Comparison of ENCODE assay signal across 15 mouse cellular contexts in genomic region chr6:51200207-51200606, GRCm38 (mm10).
"Had no signal": no experiment of that assay in that cellular context is flagged by ENCODE, and none has a peak within 500 bp of the region (broad histone marks: within the 10 kb centered on the region; RNA-seq: fewer than 3 reads in every experiment).

No protein-coding gene starts in this region.

- H3K9me3 ChIP-seq: limb, embryonic 12.5 days; liver, embryonic 13.5 days; lung, embryonic 15.5 days; megakaryocyte, embryonic 14.5 days; midbrain, embryonic 15.5 days; neural tube, embryonic 12.5 days had no signal

- ATAC-seq: liver, postnatal 0 days; midbrain, embryonic 15.5 days had no signal

- H3K9ac ChIP-seq: limb, embryonic 12.5 days; liver, embryonic 13.5 days; liver, postnatal 0 days; lung, embryonic 15.5 days; midbrain, embryonic 15.5 days; neural tube, embryonic 12.5 days had no signal

- H3K4me1 ChIP-seq: liver, embryonic 13.5 days; lung, embryonic 15.5 days; megakaryocyte, embryonic 14.5 days; midbrain, embryonic 15.5 days had no signal

- DNase-seq: kidney, adult 9 months; layer of hippocampus, postnatal 36 days; liver, embryonic 13.5 days; liver, postnatal 0 days; lung, postnatal 14 days; thymus, adult 2 months; thymus, postnatal 36 days had no signal

- H3K27me3 ChIP-seq: midbrain, embryonic 15.5 days; neural tube, embryonic 12.5 days had no signal

- H3K27ac ChIP-seq: kidney, postnatal 0 days; limb, embryonic 12.5 days; liver, embryonic 13.5 days; lung, embryonic 15.5 days; macrophage; midbrain, embryonic 15.5 days; neural tube, embryonic 12.5 days had no signal

- H3K4me3 ChIP-seq: limb, embryonic 12.5 days; liver, embryonic 13.5 days; lung, embryonic 15.5 days; megakaryocyte, embryonic 14.5 days; midbrain, embryonic 15.5 days; neural tube, embryonic 12.5 days had no signal

- H3K36me3 ChIP-seq: limb, embryonic 12.5 days; liver, embryonic 13.5 days; lung, embryonic 15.5 days; midbrain, embryonic 15.5 days; neural tube, embryonic 12.5 days had no signal

- H3K4me2 ChIP-seq: limb, embryonic 12.5 days; liver, embryonic 13.5 days; lung, embryonic 15.5 days; midbrain, embryonic 11.5 days; midbrain, embryonic 15.5 days; neural tube, embryonic 12.5 days had no signal
